Mouse (Mus musculus) megakaryocyte, embryonic 14.5 days (primary cell): Measurements from ENCODE around the gene Chrd.

Experiments used
- FLI1 ChIP-seq: IDR thresholded peaks from 2 replicates; pipeline ENCODE4 v1.6.1; 2012; ENCODE audit warnings: low read length, inconsistent platforms, mixed read lengths
- GATA1 ChIP-seq: IDR thresholded peaks from 3 replicates; pipeline ENCODE4 v1.6.1; 2012; ENCODE audit warnings: mixed read lengths, low read length, inconsistent platforms, borderline replicate concordance

DNA sequence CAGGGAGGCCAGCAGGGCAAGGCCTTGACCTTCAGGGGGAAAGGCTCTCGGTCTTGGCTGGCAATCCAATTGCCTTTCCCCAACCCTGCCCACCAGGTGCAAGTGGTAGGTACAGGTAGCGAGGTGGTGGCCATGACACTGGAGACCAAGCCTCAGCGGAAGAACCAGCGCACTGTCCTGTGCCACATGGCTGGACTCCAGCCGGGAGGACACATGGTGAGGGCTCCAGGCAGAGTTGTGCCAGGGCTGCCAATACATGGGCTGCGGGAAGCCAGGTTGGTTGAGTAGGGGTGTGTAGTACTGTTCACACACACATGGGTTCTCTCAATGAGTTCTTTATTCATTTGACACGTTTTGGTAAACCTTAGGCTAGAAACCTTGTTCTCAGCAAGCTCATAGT is 3.2 kb downstream of the Chrd start:
- no peak for TF ChIP-seq GATA1
- no peak for TF ChIP-seq FLI1
